Mouse (Mus musculus) limb, embryonic 13.5 days (tissue): ENCODE measurements at regions not wholly inside any gene's neighbourhood (a gene's known extent, or its start where the extent isn't known, plus 50 kb on each side); places are given as distances from the start of the nearest gene placed in this dataset.

ENCODE experiments used
- ATAC-seq: fragments of 200-750 bp; cut with Nextera tagmentation; 2 replicates; pipeline ENCODE4 v1.8.0; 2017; ENCODE audit warnings: low read depth, moderate number of reproducible peaks, moderate TSS enrichment; ENCODE audit not compliant: low FRiP score
- H3K27ac ChIP-seq: fragments of 300-500 bp; sonication (generic); 2 replicates; pipeline ENCODE4 v1.5.1; 2015; ENCODE audit warnings: inconsistent platforms, mild to moderate bottlenecking, moderate library complexity
- H3K27me3 ChIP-seq: fragments of 300-500 bp; sonication (generic); 2 replicates; pipeline ENCODE4 v1.6.1; 2015; ENCODE audit warnings: mild to moderate bottlenecking, inconsistent platforms
- H3K36me3 ChIP-seq: fragments of 300-500 bp; sonication (generic); 2 replicates; pipeline ENCODE4 v1.6.1; 2015; ENCODE audit warnings: inconsistent platforms, mild to moderate bottlenecking, moderate library complexity
- H3K4me1 ChIP-seq: fragments of 300-500 bp; sonication (generic); 2 replicates; pipeline ENCODE4 v1.6.1; 2015; ENCODE audit warnings: inconsistent platforms
- H3K4me2 ChIP-seq: fragments of 300-500 bp; sonication (generic); replicated peaks from 2 replicates; pipeline ENCODE4 v1.6.1; 2015; ENCODE audit warnings: inconsistent platforms, mild to moderate bottlenecking, moderate library complexity
- H3K4me3 ChIP-seq: fragments of 300-500 bp; sonication (generic); 2 replicates; pipeline ENCODE4 v1.5.1; 2015; ENCODE audit warnings: moderate library complexity, mild to moderate bottlenecking, inconsistent platforms
- H3K9ac ChIP-seq: fragments of 300-500 bp; sonication (generic); 2 replicates; pipeline ENCODE4 v1.6.1; 2015; ENCODE audit warnings: mild to moderate bottlenecking, inconsistent platforms
- H3K9me3 ChIP-seq: fragments of 300-500 bp; sonication (generic); 2 replicates; pipeline ENCODE4 v1.6.1; 2016; ENCODE audit warnings: inconsistent platforms
- WGBS: fragments of 180-500 bp; shearing (Covaris S2); methylation state at CpG from one replicate; pipeline ENCODE4 v1.1.7; 2015; 5-methylcytosine and 5-hydroxymethylcytosine counted together

GRCm38 (mm10) chr9:46938628-46939027 lies 59.9 kb upstream of the Gm4791 start:
- no peak overlapping the region for H3K9ac ChIP-seq
- no peaks in the 10 kb centered on the region for H3K4me1 ChIP-seq
- WGBS, result 81% methylated on average over 3 of the region's 3 CpGs
- H3K9me3 ChIP-seq, result no peaks in the 10 kb centered on the region
- H3K4me2 ChIP-seq, result no peak overlapping the region
- ATAC-seq, result no peak
- no peaks in the 10 kb centered on the region for H3K36me3 ChIP-seq
- no peak overlapping the region for H3K27ac ChIP-seq
- no peak overlapping the region for H3K4me3 ChIP-seq
- no peaks in the 10 kb centered on the region for H3K27me3 ChIP-seq

DNA sequence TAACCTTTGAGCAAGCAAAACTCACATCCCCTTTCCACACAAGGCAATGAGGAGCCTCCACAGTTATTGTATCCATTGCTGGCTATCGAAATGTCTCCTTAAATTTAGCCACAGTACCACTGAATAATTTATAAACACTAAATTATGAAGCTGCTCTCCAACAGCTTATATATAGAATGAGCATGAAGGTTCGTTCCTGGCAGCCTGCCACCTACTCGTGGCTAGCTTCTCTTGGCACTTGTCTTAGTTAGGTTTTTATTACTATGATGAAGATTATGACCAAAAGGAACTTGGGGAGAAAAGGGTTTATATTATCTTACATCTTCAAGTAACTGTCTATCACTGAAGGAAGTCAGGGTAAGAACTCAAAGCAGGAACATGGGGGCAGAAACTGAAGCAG lies 72.9 kb upstream of the Gm4791 start:
- no peaks in the 10 kb centered on the region for H3K9me3 ChIP-seq
- H3K4me3 ChIP-seq, result no peak overlapping the region
- 82% methylated on average over 3 of the region's 3 CpGs for WGBS
- H3K4me2 ChIP-seq, result no peak overlapping the region
- no peak for ATAC-seq
- H3K9ac ChIP-seq, result no peak overlapping the region
- no peaks in the 10 kb centered on the region for H3K36me3 ChIP-seq
- H3K4me1 ChIP-seq, result no peaks in the 10 kb centered on the region
- no peaks in the 10 kb centered on the region for H3K27me3 ChIP-seq
- no peak overlapping the region for H3K27ac ChIP-seq

DNA sequence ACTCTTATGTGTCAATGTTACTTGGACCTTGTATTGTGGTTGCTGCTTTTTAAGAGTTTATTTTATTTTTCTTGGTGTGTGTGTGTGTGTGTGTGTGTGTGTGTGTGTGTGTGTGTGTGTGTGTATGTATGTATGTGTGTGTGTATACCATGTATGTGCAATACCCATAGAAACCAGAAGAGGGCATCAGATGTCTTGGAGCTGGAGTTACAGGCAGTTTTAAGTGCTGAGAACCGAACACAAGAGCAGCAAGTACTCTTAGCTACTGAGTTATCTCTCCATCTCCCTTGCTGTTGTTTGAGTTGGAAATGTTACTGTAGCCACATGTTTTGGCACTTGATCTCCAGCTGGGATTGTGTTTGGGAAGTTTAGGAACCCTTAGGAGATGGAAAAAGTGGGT lies 78.5 kb upstream of the Gm4791 start:
- ATAC-seq, result no peak
- WGBS, result 95% methylated on average over 1 of the region's 1 CpGs
- no peaks in the 10 kb centered on the region for H3K36me3 ChIP-seq
- H3K27ac ChIP-seq, result no peak overlapping the region
- no peak overlapping the region for H3K4me2 ChIP-seq
- H3K27me3 ChIP-seq, result no peaks in the 10 kb centered on the region
- 0 out of 2 replicates have a peak, but pooled peaks cover 5% of the 10 kb centered on the region for H3K9me3 ChIP-seq
- no peaks in the 10 kb centered on the region for H3K4me1 ChIP-seq
- no peak overlapping the region for H3K4me3 ChIP-seq
- H3K9ac ChIP-seq, result no peak overlapping the region

DNA sequence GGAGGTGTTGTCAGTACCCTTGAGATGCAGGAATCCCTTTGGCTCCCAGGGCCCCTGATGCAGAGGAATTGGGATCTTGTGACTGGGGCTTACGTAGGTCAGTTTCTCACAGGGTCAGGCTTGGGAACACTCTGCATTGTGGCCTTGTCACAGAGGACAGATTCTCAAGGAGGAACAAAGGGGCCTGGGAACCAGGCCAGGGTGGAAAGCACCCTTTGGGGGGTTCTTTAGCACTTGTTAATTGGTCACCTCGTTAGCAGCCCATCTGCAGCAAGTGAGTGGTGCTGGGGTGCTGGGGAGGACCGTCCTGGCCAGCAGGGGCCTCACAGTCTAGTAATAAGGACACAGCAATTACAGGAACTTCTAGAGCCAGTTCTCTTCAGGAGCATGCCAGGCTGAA lies 85.3 kb upstream of the Gm4791 start:
- Histone ChIP-seq H3K27ac (no peak overlapping the region), H3K27me3 (peaks cover 10% of the 10 kb centered on the region; the same call in 1 of the 2 replicates), H3K4me1 (peaks cover 11% of the 10 kb centered on the region), H3K9me3 (no peaks in the 10 kb centered on the region), H3K4me2 (no peak overlapping the region), H3K4me3 (no peak overlapping the region), H3K36me3 (no peaks in the 10 kb centered on the region), H3K9ac (no peak overlapping the region)
- no peak for ATAC-seq
- 20% methylated on average over 3 of the region's 3 CpGs for WGBS

GRCm38 (mm10) chr9:46909412-46910013 lies 89.0 kb upstream of the Gm4791 start:
- Histone ChIP-seq H3K9me3 (no peaks in the 10 kb centered on the region), H3K36me3 (no peaks in the 10 kb centered on the region), H3K4me1 (peaks cover 11% of the 10 kb centered on the region), H3K9ac (no peak overlapping the region), H3K27me3 (peaks cover 12% of the 10 kb centered on the region; the same call in 1 of the 2 replicates), H3K27ac (no peak overlapping the region), H3K4me3 (no peak overlapping the region), H3K4me2 (no peak overlapping the region)
- 42% methylated on average over 6 of the region's 6 CpGs for WGBS
- no peak for ATAC-seq

GRCm38 (mm10) chr9:46905081-46905480 lies 93.5 kb upstream of the Gm4791 start:
- H3K4me3 ChIP-seq, result no peak overlapping the region
- WGBS, result 90% methylated on average over 3 of the region's 3 CpGs
- peaks cover 6% of the 10 kb centered on the region; the same call in 1 of the 2 replicates for H3K27me3 ChIP-seq
- no peak overlapping the region for H3K9ac ChIP-seq
- H3K4me1 ChIP-seq, result no peaks in the 10 kb centered on the region
- no peak for ATAC-seq
- H3K9me3 ChIP-seq, result no peaks in the 10 kb centered on the region
- no peaks in the 10 kb centered on the region for H3K36me3 ChIP-seq
- H3K27ac ChIP-seq, result no peak overlapping the region
- no peak overlapping the region for H3K4me2 ChIP-seq

- H3K4me1 ChIP-seq, result no peaks in the 10 kb centered on the region
- no peak overlapping the region for H3K9ac ChIP-seq
- no peak overlapping the region for H3K4me2 ChIP-seq
- H3K9me3 ChIP-seq, result no peaks in the 10 kb centered on the region
- no peaks in the 10 kb centered on the region for H3K36me3 ChIP-seq
- 65% methylated on average over 8 of the region's 8 CpGs for WGBS
- no peak overlapping the region for H3K4me3 ChIP-seq
- ATAC-seq, result no peak
- H3K27ac ChIP-seq, result no peak overlapping the region
- H3K27me3 ChIP-seq, result 0 out of 2 replicates have a peak, but pooled peaks cover 2% of the 10 kb centered on the region
Observed at GRCm38 (mm10) chr9:46903491-46904220, 94.9 kb upstream of the Gm4791 start.

DNA sequence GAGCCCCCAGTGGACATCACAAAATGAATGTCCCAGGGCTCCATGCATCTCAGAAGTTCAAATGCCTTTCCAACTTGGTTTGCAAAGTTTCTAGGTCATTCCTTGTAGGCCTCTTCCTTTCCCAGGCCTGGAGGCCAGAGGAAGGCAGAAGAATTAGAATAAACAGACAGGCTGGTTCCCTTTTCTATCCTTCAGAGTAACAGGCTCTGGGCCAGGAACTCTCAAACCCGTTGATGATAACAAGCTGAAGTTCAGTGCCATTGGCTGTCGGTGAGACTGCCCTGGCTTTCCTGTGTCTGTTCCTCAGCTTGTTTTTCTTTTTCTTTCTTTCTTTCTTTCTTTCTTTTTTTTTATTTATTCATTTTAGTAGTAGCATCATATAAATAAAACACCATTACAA lies 99.3 kb upstream of the Gm4791 start:
- Histone ChIP-seq H3K4me3 (no peak overlapping the region), H3K4me1 (no peaks in the 10 kb centered on the region), H3K9ac (no peak overlapping the region), H3K27ac (no peak overlapping the region), H3K27me3 (no peaks in the 10 kb centered on the region), H3K4me2 (no peak overlapping the region), H3K9me3 (no peaks in the 10 kb centered on the region), H3K36me3 (no peaks in the 10 kb centered on the region)
- ATAC-seq, result no peak
- WGBS, result 67% methylated on average over 2 of the region's 2 CpGs

DNA sequence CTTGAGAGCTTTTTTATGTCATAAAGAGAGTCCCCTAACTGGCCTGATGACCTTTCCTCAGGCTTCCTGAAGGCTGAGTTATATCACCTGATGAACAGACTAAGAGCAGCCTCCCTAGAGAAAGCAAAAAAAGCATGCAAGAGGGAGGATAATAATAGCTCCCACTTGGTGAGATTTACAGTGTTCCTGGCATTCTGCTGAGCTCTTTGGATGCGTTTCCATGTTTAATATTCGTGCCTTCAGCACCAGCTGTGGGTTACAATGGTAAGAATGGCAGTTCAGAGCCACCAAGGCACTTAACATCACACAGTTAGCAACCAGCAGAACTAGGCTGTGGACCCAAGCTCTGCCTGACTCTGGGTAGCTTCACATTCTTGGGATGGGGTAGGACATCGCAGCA lies 100.4 kb upstream of the Gm4791 start:
- ATAC-seq, result no peak
- Histone ChIP-seq H3K27me3 (no peaks in the 10 kb centered on the region), H3K9me3 (no peaks in the 10 kb centered on the region), H3K4me3 (no peak overlapping the region), H3K9ac (no peak overlapping the region), H3K27ac (no peak overlapping the region), H3K4me2 (no peak overlapping the region), H3K36me3 (no peaks in the 10 kb centered on the region), H3K4me1 (no peaks in the 10 kb centered on the region)
- 72% methylated on average over 3 of the region's 3 CpGs for WGBS

GRCm38 (mm10) chr9:46891829-46892228 lies 106.7 kb upstream of the Gm4791 start:
- WGBS, result 68% methylated on average over 1 of the region's 1 CpGs
- H3K36me3 ChIP-seq, result no peaks in the 10 kb centered on the region
- no peaks in the 10 kb centered on the region for H3K4me1 ChIP-seq

DNA sequence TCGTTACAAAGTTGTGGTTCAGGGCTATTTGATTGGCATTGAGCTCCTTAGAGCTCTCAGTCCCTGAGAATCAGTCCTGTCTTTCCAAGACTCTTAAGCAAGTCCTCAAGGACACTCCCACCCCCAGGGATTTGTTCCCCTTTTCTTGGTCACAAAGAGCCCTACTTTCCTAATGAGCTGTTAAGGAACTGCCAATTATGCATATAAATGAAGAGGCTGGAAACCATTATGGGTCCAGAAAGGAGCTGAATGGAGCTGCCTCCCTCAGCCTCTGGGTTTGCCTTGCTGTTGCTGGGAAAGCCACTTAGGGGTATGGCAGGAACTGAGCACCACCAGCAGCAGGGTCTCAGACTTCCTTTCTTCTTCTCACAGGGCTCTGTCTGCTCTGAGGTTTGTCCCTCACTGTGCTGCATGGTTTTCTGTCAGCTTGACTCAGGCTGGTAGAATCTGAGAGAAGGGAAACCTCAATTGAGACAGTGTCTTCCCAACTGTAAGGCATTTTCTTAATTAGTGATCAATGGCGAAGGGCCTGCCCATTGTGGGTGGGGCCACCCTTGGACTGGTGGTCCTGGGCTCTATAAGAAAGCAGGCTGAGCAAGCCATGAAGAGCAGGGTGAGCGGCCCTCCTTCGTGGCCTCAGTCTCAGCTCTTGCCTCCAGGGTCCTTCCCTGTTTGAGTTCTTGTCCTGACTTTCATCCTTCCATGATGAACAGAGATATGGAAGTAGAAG lies 108.4 kb upstream of the Gm4791 start:
- H3K9me3 ChIP-seq, result no peaks in the 10 kb centered on the region
- no peak overlapping the region for H3K4me3 ChIP-seq
- no peaks in the 10 kb centered on the region for H3K4me1 ChIP-seq
- no peaks in the 10 kb centered on the region for H3K36me3 ChIP-seq
- WGBS, result 76% methylated on average over 4 of the region's 4 CpGs
- no peaks in the 10 kb centered on the region for H3K27me3 ChIP-seq
- no peak overlapping the region for H3K9ac ChIP-seq
- no peak overlapping the region for H3K4me2 ChIP-seq
- H3K27ac ChIP-seq, result no peak overlapping the region
- ATAC-seq, result no peak

More at GRCm38 (mm10) chr9:46891829-46892228, 106.7 kb upstream of the Gm4791 start:
- H3K9me3 ChIP-seq, result no peaks in the 10 kb centered on the region
- ATAC-seq, result no peak
- H3K4me3 ChIP-seq, result no peak overlapping the region
- H3K27me3 ChIP-seq, result no peaks in the 10 kb centered on the region
- no peak overlapping the region for H3K4me2 ChIP-seq
- no peak overlapping the region for H3K9ac ChIP-seq
- H3K27ac ChIP-seq, result no peak overlapping the region

- WGBS, result 91% methylated on average over 8 of the region's 8 CpGs
Observed at GRCm38 (mm10) chr9:46871211-46871994, 127.1 kb upstream of the Gm4791 start.

More at GRCm38 (mm10) chr9:46871211-46871994, 127.1 kb upstream of the Gm4791 start:
- no peaks in the 10 kb centered on the region for H3K36me3 ChIP-seq
- H3K9me3 ChIP-seq, result no peaks in the 10 kb centered on the region
- no peak overlapping the region for H3K9ac ChIP-seq
- H3K4me1 ChIP-seq, result no peaks in the 10 kb centered on the region
- H3K27ac ChIP-seq, result no peak overlapping the region
- H3K4me3 ChIP-seq, result no peak overlapping the region
- H3K4me2 ChIP-seq, result no peak overlapping the region
- no peaks in the 10 kb centered on the region for H3K27me3 ChIP-seq
- no peak for ATAC-seq
